Mouse (Mus musculus): ENCODE data around the gene Zfand3. TPM values are rescaled to one million over a fixed set of nuclear protein-coding genes. Genes with fewer than 3 reads are reported as not detected.
A peak's percentile ranks its signal among the peaks of the same experiment; 100 is the strongest.

The Zfand3 gene
- polyA plus RNA-seq, 1 experiment: 146 TPM

- peak; percentile 65 for DNase-seq (ENCODE audit: low read depth)
- TF ChIP-seq POLR2A (IDR thresholded peaks at IDR 0.05; ENCODE audit: borderline replicate concordance, extremely low read depth, insufficient read depth, insufficient read length, poor library complexity, severe bottlenecking): no peak
- TF ChIP-seq CTCF (IDR thresholded peaks at IDR 0.05; ENCODE audit: borderline replicate concordance, extremely low read depth, insufficient read depth, insufficient read length): no peak
Observed at GRCm38 (mm10) chr17:30196401-30197279, 192.1 kb downstream of the Zfand3 start.

- no peak for DNase-seq (ENCODE audit: low read depth)
- TF ChIP-seq POLR2A (IDR thresholded peaks at IDR 0.05; ENCODE audit: borderline replicate concordance, extremely low read depth, insufficient read depth, insufficient read length, poor library complexity, severe bottlenecking): no peak
- no peak for TF ChIP-seq CTCF (IDR thresholded peaks at IDR 0.05; ENCODE audit: borderline replicate concordance, extremely low read depth, insufficient read depth, insufficient read length)
Observed at GRCm38 (mm10) chr17:30197280-30198030, 192.9 kb downstream of the Zfand3 start.

GRCm38 (mm10) chr17:30198422-30198821 lies 193.9 kb downstream of the Zfand3 start:
- no peak for DNase-seq (ENCODE audit: low read depth)

GRCm38 (mm10) chr17:30199374-30200247 lies 195.1 kb downstream of the Zfand3 start:
- DNase-seq (ENCODE audit: low read depth): no peak
- TF ChIP-seq CTCF (IDR thresholded peaks at IDR 0.05; ENCODE audit: borderline replicate concordance, extremely low read depth, insufficient read depth, insufficient read length) (no peak), POLR2A (IDR thresholded peaks at IDR 0.05; ENCODE audit: borderline replicate concordance, extremely low read depth, insufficient read depth, insufficient read length, poor library complexity, severe bottlenecking) (no peak)

More at GRCm38 (mm10) chr17:30198422-30198821, 193.9 kb downstream of the Zfand3 start:
- TF ChIP-seq CTCF (IDR thresholded peaks at IDR 0.05; ENCODE audit: borderline replicate concordance, extremely low read depth, insufficient read depth, insufficient read length): no peak
- no peak for TF ChIP-seq POLR2A (IDR thresholded peaks at IDR 0.05; ENCODE audit: borderline replicate concordance, extremely low read depth, insufficient read depth, insufficient read length, poor library complexity, severe bottlenecking)

GRCm38 (mm10) chr17:30200283-30200682 lies 195.8 kb downstream of the Zfand3 start:
- TF ChIP-seq CTCF (IDR thresholded peaks at IDR 0.05; ENCODE audit: borderline replicate concordance, extremely low read depth, insufficient read depth, insufficient read length) (no peak), POLR2A (IDR thresholded peaks at IDR 0.05; ENCODE audit: borderline replicate concordance, extremely low read depth, insufficient read depth, insufficient read length, poor library complexity, severe bottlenecking) (no peak)
- no peak for DNase-seq (ENCODE audit: low read depth)

GRCm38 (mm10) chr17:30205062-30205825 lies 200.7 kb downstream of the Zfand3 start:
- TF ChIP-seq CTCF (IDR thresholded peaks at IDR 0.05; ENCODE audit: borderline replicate concordance, extremely low read depth, insufficient read depth, insufficient read length): no peak
- no peak for TF ChIP-seq POLR2A (IDR thresholded peaks at IDR 0.05; ENCODE audit: borderline replicate concordance, extremely low read depth, insufficient read depth, insufficient read length, poor library complexity, severe bottlenecking)
- DNase-seq (ENCODE audit: low read depth): no peak

- TF ChIP-seq CTCF (IDR thresholded peaks at IDR 0.05; ENCODE audit: borderline replicate concordance, extremely low read depth, insufficient read depth, insufficient read length): no peak
- TF ChIP-seq POLR2A (IDR thresholded peaks at IDR 0.05; ENCODE audit: borderline replicate concordance, extremely low read depth, insufficient read depth, insufficient read length, poor library complexity, severe bottlenecking): no peak
- no peak for DNase-seq (ENCODE audit: low read depth)
Observed at GRCm38 (mm10) chr17:30210262-30210661, 205.7 kb downstream of the Zfand3 start.

- TF ChIP-seq POLR2A (IDR thresholded peaks at IDR 0.05; ENCODE audit: borderline replicate concordance, extremely low read depth, insufficient read depth, insufficient read length, poor library complexity, severe bottlenecking): no peak
- no peak for TF ChIP-seq CTCF (IDR thresholded peaks at IDR 0.05; ENCODE audit: borderline replicate concordance, extremely low read depth, insufficient read depth, insufficient read length)
- DNase-seq (ENCODE audit: low read depth): no peak
Observed at GRCm38 (mm10) chr17:30210936-30211335, 206.4 kb downstream of the Zfand3 start.

- DNase-seq (ENCODE audit: low read depth): peak; percentile 57
- no peak for TF ChIP-seq POLR2A (IDR thresholded peaks at IDR 0.05; ENCODE audit: borderline replicate concordance, extremely low read depth, insufficient read depth, insufficient read length, poor library complexity, severe bottlenecking)
- no peak for TF ChIP-seq CTCF (IDR thresholded peaks at IDR 0.05; ENCODE audit: borderline replicate concordance, extremely low read depth, insufficient read depth, insufficient read length)
Observed at GRCm38 (mm10) chr17:30212647-30213046, 208.1 kb downstream of the Zfand3 start.

GRCm38 (mm10) chr17:30213371-30213770 lies 208.8 kb downstream of the Zfand3 start:
- TF ChIP-seq CTCF (IDR thresholded peaks at IDR 0.05; ENCODE audit: borderline replicate concordance, extremely low read depth, insufficient read depth, insufficient read length): no peak
- TF ChIP-seq POLR2A (IDR thresholded peaks at IDR 0.05; ENCODE audit: borderline replicate concordance, extremely low read depth, insufficient read depth, insufficient read length, poor library complexity, severe bottlenecking): no peak
- no peak for DNase-seq (ENCODE audit: low read depth)
